Mouse (Mus musculus): Measurements from ENCODE around the gene Atp6v0b. TPM values are rescaled to one million over a fixed set of nuclear protein-coding genes. Genes with fewer than 3 reads are reported as not detected.

Gene Atp6v0b
- polyA plus RNA-seq, 1 experiment from 2014 or later = 345 TPM

- H3K27ac ChIP-seq (ENCODE audit: low read length) = no peak overlapping the region
- no peak for ATAC-seq
- no peaks in the 10 kb centered on the region for H3K9me3 ChIP-seq (ENCODE audit: control insufficient read depth, low read length)
- H3K27me3 ChIP-seq (replicated peaks; ENCODE audit: control insufficient read depth, insufficient read depth, low read length) = no peaks in the 10 kb centered on the region
- no peak overlapping the region for H3K4me3 ChIP-seq (ENCODE audit: low read length)
- 84% methylated on average over 7 of the region's 7 CpGs for WGBS
- H3K36me3 ChIP-seq (ENCODE audit: control insufficient read depth, insufficient read depth, low read length) = 0 out of 2 replicates have a peak, but pooled peaks cover 4% of the 10 kb centered on the region
- peaks cover 12% of the 10 kb centered on the region for H3K4me1 ChIP-seq (ENCODE audit: control insufficient read depth, insufficient read depth, low read length)
- no peak overlapping the region for H3K9ac ChIP-seq (ENCODE audit: low read depth, low read length)
- no peak overlapping the region for H3K4me2 ChIP-seq (ENCODE audit: low read depth, low read length)
Observed at GRCm38 (mm10) chr4:117895339-117895738, 8.2 kb upstream of the Atp6v0b start.

GRCm38 (mm10) chr4:117894601-117895000 is 7.5 kb upstream of the Atp6v0b start:
- peaks cover 12% of the 10 kb centered on the region for H3K4me1 ChIP-seq (ENCODE audit: control insufficient read depth, insufficient read depth, low read length)
- 80% methylated on average over 8 of the region's 8 CpGs for WGBS
- H3K27me3 ChIP-seq (replicated peaks; ENCODE audit: control insufficient read depth, insufficient read depth, low read length) = no peaks in the 10 kb centered on the region
- ATAC-seq = no peak
- H3K4me3 ChIP-seq (ENCODE audit: low read length) = no peak overlapping the region
- no peaks in the 10 kb centered on the region for H3K9me3 ChIP-seq (ENCODE audit: control insufficient read depth, low read length)
- H3K27ac ChIP-seq (ENCODE audit: low read length) = no peak overlapping the region
- no peak overlapping the region for H3K9ac ChIP-seq (ENCODE audit: low read depth, low read length)
- no peak overlapping the region for H3K4me2 ChIP-seq (ENCODE audit: low read depth, low read length)
- H3K36me3 ChIP-seq (ENCODE audit: control insufficient read depth, insufficient read depth, low read length) = no peaks in the 10 kb centered on the region

- Histone ChIP-seq H3K27me3 (replicated peaks; ENCODE audit: control insufficient read depth, insufficient read depth, low read length) (no peaks in the 10 kb centered on the region), H3K4me2 (ENCODE audit: low read depth, low read length) (no peak overlapping the region), H3K4me1 (ENCODE audit: control insufficient read depth, insufficient read depth, low read length) (peaks cover 12% of the 10 kb centered on the region), H3K4me3 (ENCODE audit: low read length) (no peak overlapping the region), H3K9me3 (ENCODE audit: control insufficient read depth, low read length) (no peaks in the 10 kb centered on the region), H3K36me3 (ENCODE audit: control insufficient read depth, insufficient read depth, low read length) (no peaks in the 10 kb centered on the region), H3K27ac (ENCODE audit: low read length) (no peak overlapping the region), H3K9ac (ENCODE audit: low read depth, low read length) (no peak overlapping the region)
- ATAC-seq = no peak
- WGBS = 12% methylated on average over 9 of the region's 9 CpGs
Observed at GRCm38 (mm10) chr4:117893376-117893775, 6.2 kb upstream of the Atp6v0b start.

GRCm38 (mm10) chr4:117891738-117892161 is 4.6 kb upstream of the Atp6v0b start, which contains the start of gene Dph2:
Gene Dph2 (minus strand): TSS chr4:117892032.
- Histone ChIP-seq H3K4me2 (ENCODE audit: low read depth, low read length) (peak within 1 kb of the TSS; percentile 78), H3K27me3 (replicated peaks; ENCODE audit: control insufficient read depth, insufficient read depth, low read length) (no peaks in the 10 kb centered on the region), H3K27ac (ENCODE audit: low read length) (no peak within 1 kb of the TSS), H3K4me3 (ENCODE audit: low read length) (peak within 1 kb of the TSS; percentile 85), H3K4me1 (ENCODE audit: control insufficient read depth, insufficient read depth, low read length) (peaks cover 16% of the 10 kb centered on the region), H3K36me3 (ENCODE audit: control insufficient read depth, insufficient read depth, low read length) (no peaks in the 10 kb centered on the region), H3K9ac (ENCODE audit: low read depth, low read length) (peak within 1 kb of the TSS; percentile 72), H3K9me3 (ENCODE audit: control insufficient read depth, low read length) (no peaks in the 10 kb centered on the region)
- peak; percentile 87 for ATAC-seq
- under 1% methylated on average over 21 of the region's 21 CpGs for WGBS

GRCm38 (mm10) chr4:117890750-117891149 is 3.6 kb upstream of the Atp6v0b start:
- peak overlapping the region; percentile 85 for H3K4me3 ChIP-seq (ENCODE audit: low read length)
- H3K9ac ChIP-seq (ENCODE audit: low read depth, low read length) = 0 out of 2 replicates have a peak overlapping the region, but pooled peaks have one; percentile 72
- peaks cover 26% of the 10 kb centered on the region for H3K4me1 ChIP-seq (ENCODE audit: control insufficient read depth, insufficient read depth, low read length)
- H3K9me3 ChIP-seq (ENCODE audit: control insufficient read depth, low read length) = no peaks in the 10 kb centered on the region
- no peaks in the 10 kb centered on the region for H3K36me3 ChIP-seq (ENCODE audit: control insufficient read depth, insufficient read depth, low read length)
- ATAC-seq = no peak
- peak overlapping the region; percentile 78 for H3K4me2 ChIP-seq (ENCODE audit: low read depth, low read length)
- WGBS = 87% methylated on average over 8 of the region's 8 CpGs
- H3K27me3 ChIP-seq (replicated peaks; ENCODE audit: control insufficient read depth, insufficient read depth, low read length) = no peaks in the 10 kb centered on the region
- H3K27ac ChIP-seq (ENCODE audit: low read length) = no peak overlapping the region

GRCm38 (mm10) chr4:117890031-117890430 is 2.9 kb upstream of the Atp6v0b start:
- H3K36me3 ChIP-seq (ENCODE audit: control insufficient read depth, insufficient read depth, low read length) = peaks cover 4% of the 10 kb centered on the region
- H3K4me3 ChIP-seq (ENCODE audit: low read length) = no peak overlapping the region
- H3K4me2 ChIP-seq (ENCODE audit: low read depth, low read length) = no peak overlapping the region
- no peaks in the 10 kb centered on the region for H3K9me3 ChIP-seq (ENCODE audit: control insufficient read depth, low read length)
- no peak overlapping the region for H3K27ac ChIP-seq (ENCODE audit: low read length)
- WGBS = 92% methylated on average over 14 of the region's 14 CpGs
- no peaks in the 10 kb centered on the region for H3K27me3 ChIP-seq (replicated peaks; ENCODE audit: control insufficient read depth, insufficient read depth, low read length)
- no peak for ATAC-seq
- no peak overlapping the region for H3K9ac ChIP-seq (ENCODE audit: low read depth, low read length)
- H3K4me1 ChIP-seq (ENCODE audit: control insufficient read depth, insufficient read depth, low read length) = peaks cover 26% of the 10 kb centered on the region

GRCm38 (mm10) chr4:117889471-117889870 is 2.3 kb upstream of the Atp6v0b start:
- Histone ChIP-seq H3K4me2 (ENCODE audit: low read depth, low read length) (no peak overlapping the region), H3K4me3 (ENCODE audit: low read length) (no peak overlapping the region), H3K4me1 (ENCODE audit: control insufficient read depth, insufficient read depth, low read length) (peaks cover 26% of the 10 kb centered on the region), H3K36me3 (ENCODE audit: control insufficient read depth, insufficient read depth, low read length) (peaks cover 8% of the 10 kb centered on the region), H3K9me3 (ENCODE audit: control insufficient read depth, low read length) (no peaks in the 10 kb centered on the region), H3K27ac (ENCODE audit: low read length) (no peak overlapping the region), H3K27me3 (replicated peaks; ENCODE audit: control insufficient read depth, insufficient read depth, low read length) (no peaks in the 10 kb centered on the region), H3K9ac (ENCODE audit: low read depth, low read length) (no peak overlapping the region)
- WGBS = 94% methylated on average over 15 of the region's 15 CpGs
- no peak for ATAC-seq

GRCm38 (mm10) chr4:117887920-117888319 is 787 bp upstream of the Atp6v0b start:
- H3K9me3 ChIP-seq (ENCODE audit: control insufficient read depth, low read length) = no peaks in the 10 kb centered on the region
- H3K4me3 ChIP-seq (ENCODE audit: low read length) = peak overlapping the region; percentile 99; the same call in 1 of the 2 replicates
- WGBS = 76% methylated on average over 2 of the region's 2 CpGs
- peaks cover 32% of the 10 kb centered on the region for H3K4me1 ChIP-seq (ENCODE audit: control insufficient read depth, insufficient read depth, low read length)
- H3K4me2 ChIP-seq (ENCODE audit: low read depth, low read length) = no peak overlapping the region; the same call in 1 of the 2 replicates
- ATAC-seq = no peak
- peak overlapping the region; percentile 95; the same call in 1 of the 2 replicates for H3K9ac ChIP-seq (ENCODE audit: low read depth, low read length)
- H3K36me3 ChIP-seq (ENCODE audit: control insufficient read depth, insufficient read depth, low read length) = peaks cover 11% of the 10 kb centered on the region
- no peak overlapping the region for H3K27ac ChIP-seq (ENCODE audit: low read length)
- no peaks in the 10 kb centered on the region for H3K27me3 ChIP-seq (replicated peaks; ENCODE audit: control insufficient read depth, insufficient read depth, low read length)

GRCm38 (mm10) chr4:117886644-117887043 is 489 bp downstream of the Atp6v0b start:
- 2% methylated on average over 24 of the region's 24 CpGs for WGBS
- peak overlapping the region; percentile 51 for H3K27ac ChIP-seq (ENCODE audit: low read length)
- peaks cover 11% of the 10 kb centered on the region for H3K36me3 ChIP-seq (ENCODE audit: control insufficient read depth, insufficient read depth, low read length)
- peak overlapping the region; percentile 99 for H3K4me3 ChIP-seq (ENCODE audit: low read length)
- peaks cover 33% of the 10 kb centered on the region for H3K4me1 ChIP-seq (ENCODE audit: control insufficient read depth, insufficient read depth, low read length)
- H3K9ac ChIP-seq (ENCODE audit: low read depth, low read length) = peak overlapping the region; percentile 95
- H3K9me3 ChIP-seq (ENCODE audit: control insufficient read depth, low read length) = no peaks in the 10 kb centered on the region
- H3K4me2 ChIP-seq (ENCODE audit: low read depth, low read length) = peak overlapping the region; percentile 90
- ATAC-seq = peak; percentile 14
- no peaks in the 10 kb centered on the region for H3K27me3 ChIP-seq (replicated peaks; ENCODE audit: control insufficient read depth, insufficient read depth, low read length)

GRCm38 (mm10) chr4:117885994-117886393 is 1.1 kb downstream of the Atp6v0b start:
- H3K4me3 ChIP-seq (ENCODE audit: low read length) = peak overlapping the region; percentile 99
- 77% methylated on average over 9 of the region's 9 CpGs for WGBS
- H3K4me1 ChIP-seq (ENCODE audit: control insufficient read depth, insufficient read depth, low read length) = peaks cover 29% of the 10 kb centered on the region
- no peak for ATAC-seq
- peak overlapping the region; percentile 95 for H3K9ac ChIP-seq (ENCODE audit: low read depth, low read length)
- no peaks in the 10 kb centered on the region for H3K27me3 ChIP-seq (replicated peaks; ENCODE audit: control insufficient read depth, insufficient read depth, low read length)
- peak overlapping the region; percentile 90 for H3K4me2 ChIP-seq (ENCODE audit: low read depth, low read length)
- H3K9me3 ChIP-seq (ENCODE audit: control insufficient read depth, low read length) = no peaks in the 10 kb centered on the region
- H3K27ac ChIP-seq (ENCODE audit: low read length) = no peak overlapping the region
- peaks cover 11% of the 10 kb centered on the region for H3K36me3 ChIP-seq (ENCODE audit: control insufficient read depth, insufficient read depth, low read length)
